Mouse (Mus musculus): ENCODE measurements around the gene Fam71a. TPM values are rescaled to one million over a fixed set of nuclear protein-coding genes. Genes with fewer than 3 reads are reported as not detected.
A peak's percentile ranks its signal among the peaks of the same experiment; 100 is the strongest.

Gene Fam71a
- polyA plus RNA-seq, 1 experiment from 2014 or later, result not detected

- H3K4me1 ChIP-seq (replicated peaks), result peaks cover 63% of the 10 kb centered on the region
- H3K9me3 ChIP-seq (replicated peaks), result no peaks in the 10 kb centered on the region
- H3K4me3 ChIP-seq (replicated peaks), result peak overlapping the region; percentile 57; the same call in 1 of the 2 replicates
- ATAC-seq (ENCODE audit: insufficient read depth), result no peak
- H3K4me2 ChIP-seq, result peak overlapping the region; percentile 84
- no peaks in the 10 kb centered on the region for H3K36me3 ChIP-seq (replicated peaks)
- H3K27me3 ChIP-seq, result peaks cover 100% of the 10 kb centered on the region
- no peak overlapping the region for H3K27ac ChIP-seq (replicated peaks)
- no peak overlapping the region for H3K9ac ChIP-seq
- 26% methylated on average over 12 of the region's 12 CpGs for WGBS (ENCODE audit: insufficient replicate concordance)
Observed at GRCm38 (mm10) chr1:191181469-191182259, 17.0 kb upstream of the Fam71a start.

- Histone ChIP-seq H3K27ac (replicated peaks) (no peak overlapping the region), H3K9me3 (replicated peaks) (no peaks in the 10 kb centered on the region), H3K4me3 (replicated peaks) (no peak overlapping the region), H3K36me3 (replicated peaks) (no peaks in the 10 kb centered on the region), H3K4me2 (0 out of 2 replicates have a peak overlapping the region, but pooled peaks have one; percentile 13), H3K9ac (no peak overlapping the region), H3K27me3 (peaks cover 96% of the 10 kb centered on the region), H3K4me1 (replicated peaks) (peaks cover 52% of the 10 kb centered on the region)
- 32% methylated on average over 4 of the region's 4 CpGs for WGBS (ENCODE audit: insufficient replicate concordance)
- no peak for ATAC-seq (ENCODE audit: insufficient read depth)
Observed at GRCm38 (mm10) chr1:191180397-191180796, 15.8 kb upstream of the Fam71a start.

- no peak overlapping the region for H3K27ac ChIP-seq (replicated peaks)
- 13% methylated on average over 2 of the region's 2 CpGs for WGBS (ENCODE audit: insufficient replicate concordance)
- H3K4me2 ChIP-seq, result no peak overlapping the region
- H3K4me1 ChIP-seq (replicated peaks), result peaks cover 46% of the 10 kb centered on the region
- H3K4me3 ChIP-seq (replicated peaks), result no peak overlapping the region
- no peak for ATAC-seq (ENCODE audit: insufficient read depth)
- peaks cover 90% of the 10 kb centered on the region for H3K27me3 ChIP-seq
- no peaks in the 10 kb centered on the region for H3K9me3 ChIP-seq (replicated peaks)
- no peaks in the 10 kb centered on the region for H3K36me3 ChIP-seq (replicated peaks)
- no peak overlapping the region for H3K9ac ChIP-seq
Observed at GRCm38 (mm10) chr1:191179846-191180245, 15.2 kb upstream of the Fam71a start.

- Histone ChIP-seq H3K4me3 (replicated peaks) (no peak overlapping the region), H3K4me2 (no peak overlapping the region), H3K27me3 (peaks cover 85% of the 10 kb centered on the region), H3K36me3 (replicated peaks) (no peaks in the 10 kb centered on the region), H3K4me1 (replicated peaks) (peaks cover 34% of the 10 kb centered on the region), H3K9me3 (replicated peaks) (no peaks in the 10 kb centered on the region), H3K27ac (replicated peaks) (no peak overlapping the region), H3K9ac (no peak overlapping the region)
- ATAC-seq (ENCODE audit: insufficient read depth), result no peak
- 24% methylated on average over 15 of the region's 15 CpGs for WGBS (ENCODE audit: insufficient replicate concordance)
Observed at GRCm38 (mm10) chr1:191178511-191179188, 14.0 kb upstream of the Fam71a start.

GRCm38 (mm10) chr1:191176887-191177286 lies 12.3 kb upstream of the Fam71a start:
- Histone ChIP-seq H3K4me1 (replicated peaks) (peaks cover 24% of the 10 kb centered on the region), H3K4me2 (no peak overlapping the region), H3K27ac (replicated peaks) (no peak overlapping the region), H3K4me3 (replicated peaks) (no peak overlapping the region), H3K27me3 (peaks cover 69% of the 10 kb centered on the region), H3K36me3 (replicated peaks) (no peaks in the 10 kb centered on the region), H3K9me3 (replicated peaks) (no peaks in the 10 kb centered on the region), H3K9ac (no peak overlapping the region)
- WGBS (ENCODE audit: insufficient replicate concordance), result 52% methylated on average over 7 of the region's 7 CpGs
- no peak for ATAC-seq (ENCODE audit: insufficient read depth)

- Histone ChIP-seq H3K4me3 (replicated peaks) (no peak overlapping the region), H3K27ac (replicated peaks) (no peak overlapping the region), H3K4me2 (no peak overlapping the region), H3K9ac (no peak overlapping the region), H3K27me3 (peaks cover 25% of the 10 kb centered on the region), H3K4me1 (replicated peaks) (no peaks in the 10 kb centered on the region), H3K36me3 (replicated peaks) (no peaks in the 10 kb centered on the region), H3K9me3 (replicated peaks) (no peaks in the 10 kb centered on the region)
- no peak for ATAC-seq (ENCODE audit: insufficient read depth)
- WGBS (ENCODE audit: insufficient replicate concordance), result 10% methylated on average over 6 of the region's 6 CpGs
Observed at GRCm38 (mm10) chr1:191172487-191172886, 7.9 kb upstream of the Fam71a start.

- WGBS (ENCODE audit: insufficient replicate concordance), result 29% methylated on average over 2 of the region's 2 CpGs
- no peak for ATAC-seq (ENCODE audit: insufficient read depth)
- H3K9me3 ChIP-seq (replicated peaks), result no peaks in the 10 kb centered on the region
Observed at GRCm38 (mm10) chr1:191170444-191170843, 5.8 kb upstream of the Fam71a start.

GRCm38 (mm10) chr1:191166189-191166588 lies 1.6 kb upstream of the Fam71a start:
- H3K27ac ChIP-seq (replicated peaks), result no peak overlapping the region
- no peaks in the 10 kb centered on the region for H3K9me3 ChIP-seq (replicated peaks)
- no peak overlapping the region for H3K4me3 ChIP-seq (replicated peaks)
- 63% methylated on average over 4 of the region's 4 CpGs for WGBS (ENCODE audit: insufficient replicate concordance)
- no peaks in the 10 kb centered on the region; the same call in 1 of the 2 replicates for H3K27me3 ChIP-seq
- no peak overlapping the region for H3K4me2 ChIP-seq
- no peaks in the 10 kb centered on the region for H3K36me3 ChIP-seq (replicated peaks)
- H3K9ac ChIP-seq, result no peak overlapping the region
- no peak for ATAC-seq (ENCODE audit: insufficient read depth)
- no peaks in the 10 kb centered on the region for H3K4me1 ChIP-seq (replicated peaks)

More at GRCm38 (mm10) chr1:191170444-191170843, 5.8 kb upstream of the Fam71a start:
- Histone ChIP-seq H3K4me2 (no peak overlapping the region), H3K4me3 (replicated peaks) (no peak overlapping the region), H3K9ac (no peak overlapping the region), H3K27ac (replicated peaks) (no peak overlapping the region), H3K27me3 (peaks cover 9% of the 10 kb centered on the region), H3K4me1 (replicated peaks) (no peaks in the 10 kb centered on the region), H3K36me3 (replicated peaks) (no peaks in the 10 kb centered on the region)

- Histone ChIP-seq H3K36me3 (replicated peaks) (no peaks in the 10 kb centered on the region), H3K27me3 (no peaks in the 10 kb centered on the region), H3K9me3 (replicated peaks) (peaks cover 5% of the 10 kb centered on the region; the same call in 1 of the 2 replicates), H3K4me3 (replicated peaks) (no peak overlapping the region), H3K4me2 (no peak overlapping the region), H3K4me1 (replicated peaks) (no peaks in the 10 kb centered on the region; the same call in 1 of the 2 replicates), H3K27ac (replicated peaks) (no peak overlapping the region; the same call in 1 of the 2 replicates), H3K9ac (no peak overlapping the region)
- 25% methylated on average over 3 of the region's 3 CpGs for WGBS (ENCODE audit: insufficient replicate concordance)
- no peak for ATAC-seq (ENCODE audit: insufficient read depth)
Observed at GRCm38 (mm10) chr1:191154314-191154713, 10.3 kb downstream of the Fam71a start.

GRCm38 (mm10) chr1:191153052-191153451 lies 11.6 kb downstream of the Fam71a start:
- Histone ChIP-seq H3K27ac (replicated peaks) (no peak overlapping the region), H3K4me2 (no peak overlapping the region), H3K4me1 (replicated peaks) (no peaks in the 10 kb centered on the region; the same call in 1 of the 2 replicates), H3K36me3 (replicated peaks) (no peaks in the 10 kb centered on the region), H3K9me3 (replicated peaks) (peaks cover 5% of the 10 kb centered on the region; the same call in 1 of the 2 replicates), H3K27me3 (no peaks in the 10 kb centered on the region), H3K9ac (no peak overlapping the region), H3K4me3 (replicated peaks) (no peak overlapping the region)
- 13% methylated on average over 4 of the region's 4 CpGs for WGBS (ENCODE audit: insufficient replicate concordance)
- 0 out of 2 replicates have a peak, but pooled peaks have one; percentile 34 for ATAC-seq (ENCODE audit: insufficient read depth)

GRCm38 (mm10) chr1:191150924-191151605 lies 13.6 kb downstream of the Fam71a start:
- Histone ChIP-seq H3K4me3 (replicated peaks) (no peak overlapping the region), H3K9me3 (replicated peaks) (no peaks in the 10 kb centered on the region), H3K4me2 (no peak overlapping the region), H3K4me1 (replicated peaks) (no peaks in the 10 kb centered on the region; the same call in 1 of the 2 replicates), H3K9ac (no peak overlapping the region), H3K36me3 (replicated peaks) (no peaks in the 10 kb centered on the region), H3K27ac (replicated peaks) (no peak overlapping the region), H3K27me3 (no peaks in the 10 kb centered on the region)
- ATAC-seq (ENCODE audit: insufficient read depth), result no peak
- WGBS (ENCODE audit: insufficient replicate concordance), result 28% methylated on average over 8 of the region's 8 CpGs
